Mouse (Mus musculus): ENCODE data around the gene Cdh1. TPM values are rescaled to one million over a fixed set of nuclear protein-coding genes. Genes with fewer than 3 reads are reported as not detected.

The Cdh1 gene
- polyA plus RNA-seq, 1 experiment: 0.12 TPM

GRCm38 (mm10) chr8:106623016-106623415 is 19.9 kb downstream of the Cdh1 start:
- Histone ChIP-seq H3K27ac (ENCODE audit: insufficient read depth, low read depth, low read length) (no peak overlapping the region), H3K4me3 (ENCODE audit: insufficient read depth, low read length) (no peak overlapping the region), H3K4me1 (ENCODE audit: control insufficient read depth, insufficient read depth, low read length) (peaks cover 7% of the 10 kb centered on the region)
- TF ChIP-seq CTCF (IDR thresholded peaks at IDR 0.05; ENCODE audit: low read depth, low read length): no peak
- TF ChIP-seq POLR2A (IDR thresholded peaks at IDR 0.05; ENCODE audit: borderline replicate concordance, low read depth, low read length): no peak

GRCm38 (mm10) chr8:106623451-106623850 is 20.3 kb downstream of the Cdh1 start:
- Histone ChIP-seq H3K4me1 (ENCODE audit: control insufficient read depth, insufficient read depth, low read length) (peaks cover 7% of the 10 kb centered on the region), H3K4me3 (ENCODE audit: insufficient read depth, low read length) (no peak overlapping the region), H3K27ac (ENCODE audit: insufficient read depth, low read depth, low read length) (no peak overlapping the region)
- TF ChIP-seq CTCF (IDR thresholded peaks at IDR 0.05; ENCODE audit: low read depth, low read length): no peak
- TF ChIP-seq POLR2A (IDR thresholded peaks at IDR 0.05; ENCODE audit: borderline replicate concordance, low read depth, low read length): no peak

GRCm38 (mm10) chr8:106623954-106624353 is 20.8 kb downstream of the Cdh1 start:
- Histone ChIP-seq H3K27ac (ENCODE audit: insufficient read depth, low read depth, low read length) (no peak overlapping the region), H3K4me1 (ENCODE audit: control insufficient read depth, insufficient read depth, low read length) (peaks cover 7% of the 10 kb centered on the region), H3K4me3 (ENCODE audit: insufficient read depth, low read length) (no peak overlapping the region)
- TF ChIP-seq CTCF (IDR thresholded peaks at IDR 0.05; ENCODE audit: low read depth, low read length) (no peak), POLR2A (IDR thresholded peaks at IDR 0.05; ENCODE audit: borderline replicate concordance, low read depth, low read length) (no peak)

- TF ChIP-seq POLR2A (IDR thresholded peaks at IDR 0.05; ENCODE audit: borderline replicate concordance, low read depth, low read length): no peak
- TF ChIP-seq CTCF (IDR thresholded peaks at IDR 0.05; ENCODE audit: low read depth, low read length): no peak
- H3K4me3 ChIP-seq (ENCODE audit: insufficient read depth, low read length): no peak overlapping the region
- no peak overlapping the region for H3K27ac ChIP-seq (ENCODE audit: insufficient read depth, low read depth, low read length)
- H3K4me1 ChIP-seq (ENCODE audit: control insufficient read depth, insufficient read depth, low read length): peaks cover 2% of the 10 kb centered on the region
Observed at GRCm38 (mm10) chr8:106624743-106625142, 21.6 kb downstream of the Cdh1 start.

- H3K4me1 ChIP-seq (ENCODE audit: control insufficient read depth, insufficient read depth, low read length): no peaks in the 10 kb centered on the region
- H3K27ac ChIP-seq (ENCODE audit: insufficient read depth, low read depth, low read length): no peak overlapping the region
- no peak overlapping the region for H3K4me3 ChIP-seq (ENCODE audit: insufficient read depth, low read length)
- TF ChIP-seq POLR2A (IDR thresholded peaks at IDR 0.05; ENCODE audit: borderline replicate concordance, low read depth, low read length) (no peak), CTCF (IDR thresholded peaks at IDR 0.05; ENCODE audit: low read depth, low read length) (no peak)
Observed at GRCm38 (mm10) chr8:106626096-106626865, 23.1 kb downstream of the Cdh1 start.

GRCm38 (mm10) chr8:106628291-106628964 is 25.3 kb downstream of the Cdh1 start:
- no peak overlapping the region for H3K27ac ChIP-seq (ENCODE audit: insufficient read depth, low read depth, low read length)
- no peak for TF ChIP-seq POLR2A (IDR thresholded peaks at IDR 0.05; ENCODE audit: borderline replicate concordance, low read depth, low read length)
- no peak for TF ChIP-seq CTCF (IDR thresholded peaks at IDR 0.05; ENCODE audit: low read depth, low read length)
- H3K4me3 ChIP-seq (ENCODE audit: insufficient read depth, low read length): no peak overlapping the region
- H3K4me1 ChIP-seq (ENCODE audit: control insufficient read depth, insufficient read depth, low read length): no peaks in the 10 kb centered on the region

- H3K4me3 ChIP-seq (ENCODE audit: insufficient read depth, low read length): no peak overlapping the region
- no peak overlapping the region for H3K27ac ChIP-seq (ENCODE audit: insufficient read depth, low read depth, low read length)
- H3K4me1 ChIP-seq (ENCODE audit: control insufficient read depth, insufficient read depth, low read length): peaks cover 7% of the 10 kb centered on the region
- no peak for TF ChIP-seq CTCF (IDR thresholded peaks at IDR 0.05; ENCODE audit: low read depth, low read length)
- no peak for TF ChIP-seq POLR2A (IDR thresholded peaks at IDR 0.05; ENCODE audit: borderline replicate concordance, low read depth, low read length)
Observed at GRCm38 (mm10) chr8:106629456-106629855, 26.3 kb downstream of the Cdh1 start.

GRCm38 (mm10) chr8:106631904-106632303 is 28.8 kb downstream of the Cdh1 start:
- H3K4me1 ChIP-seq (ENCODE audit: control insufficient read depth, insufficient read depth, low read length): peaks cover 7% of the 10 kb centered on the region
- no peak overlapping the region for H3K27ac ChIP-seq (ENCODE audit: insufficient read depth, low read depth, low read length)
- no peak overlapping the region for H3K4me3 ChIP-seq (ENCODE audit: insufficient read depth, low read length)
- TF ChIP-seq POLR2A (IDR thresholded peaks at IDR 0.05; ENCODE audit: borderline replicate concordance, low read depth, low read length) (no peak), CTCF (IDR thresholded peaks at IDR 0.05; ENCODE audit: low read depth, low read length) (no peak)

- TF ChIP-seq POLR2A (IDR thresholded peaks at IDR 0.05; ENCODE audit: borderline replicate concordance, low read depth, low read length): no peak
- no peak for TF ChIP-seq CTCF (IDR thresholded peaks at IDR 0.05; ENCODE audit: low read depth, low read length)
- Histone ChIP-seq H3K27ac (ENCODE audit: insufficient read depth, low read depth, low read length) (no peak overlapping the region), H3K4me1 (ENCODE audit: control insufficient read depth, insufficient read depth, low read length) (peaks cover 7% of the 10 kb centered on the region), H3K4me3 (ENCODE audit: insufficient read depth, low read length) (no peak overlapping the region)
Observed at GRCm38 (mm10) chr8:106632650-106633049, 29.5 kb downstream of the Cdh1 start.

Measured in bone marrow macrophage, adult 2 months (primary cell).